10 mouse cellular contexts compared by ENCODE assay signal in genomic region chr2:143536485-143536884, GRCm38 (mm10). TPM values are rescaled to one million over a fixed set of nuclear protein-coding genes. Genes with fewer than 3 reads are reported as not detected.
DNase-seq lines count a peak whose midpoint lies in the region; ATAC-seq lines count a peak whose summit lies in the region.
"Had no signal": no experiment of that assay in that cellular context is flagged by ENCODE, and none has a peak within 500 bp of the region (broad histone marks: within the 10 kb centered on the region; RNA-seq: fewer than 3 reads in every experiment).

No protein-coding gene starts in this region.

- no peaks in the 10 kb centered on the region for H3K36me3 ChIP-seq in midbrain, embryonic 14.5 days (ENCODE audit: control insufficient read depth, insufficient read depth, low read length)
- no peaks in the 10 kb centered on the region for H3K36me3 ChIP-seq in midbrain, embryonic 15.5 days (replicated peaks)
- H3K36me3 ChIP-seq in embryonic facial prominence, embryonic 11.5 days (replicated peaks; ENCODE audit: control insufficient read depth, insufficient read depth, low read depth, low read length), result no peaks in the 10 kb centered on the region
- H3K36me3 ChIP-seq: limb, embryonic 15.5 days had no signal

- no peak overlapping the region for H3K4me2 ChIP-seq in midbrain, embryonic 14.5 days (ENCODE audit: low read length)
- no peak overlapping the region for H3K4me2 ChIP-seq in midbrain, embryonic 15.5 days
- H3K4me2 ChIP-seq in embryonic facial prominence, embryonic 11.5 days (ENCODE audit: low read depth, low read length), result no peak overlapping the region
- H3K4me2 ChIP-seq: limb, embryonic 15.5 days had no signal

- no peak overlapping the region for H3K27ac ChIP-seq in midbrain, embryonic 14.5 days (replicated peaks; ENCODE audit: low read depth, low read length)
- H3K27ac ChIP-seq in midbrain, embryonic 15.5 days, result no peak overlapping the region
- no peak overlapping the region for H3K27ac ChIP-seq in embryonic facial prominence, embryonic 11.5 days (replicated peaks; ENCODE audit: low read depth, low read length)
- H3K27ac ChIP-seq: limb, embryonic 15.5 days had no signal

- ATAC-seq in midbrain, embryonic 14.5 days (ENCODE audit: low FRiP score, low TSS enrichment), result no peak
- no peak for ATAC-seq in midbrain, embryonic 15.5 days (replicated peaks)
- no peak for ATAC-seq in embryonic facial prominence, embryonic 11.5 days (replicated peaks; ENCODE audit: insufficient number of reproducible peaks, low FRiP score, low TSS enrichment, low read depth)

- intact Hi-C loops in gastrocnemius, postnatal 14 days (cut with DNase I; ENCODE audit: low total_unique reads), result no loop called here

- 13% methylated on average over 3 of the region's 3 CpGs for WGBS in midbrain, embryonic 14.5 days
- WGBS in midbrain, embryonic 15.5 days, result 21% methylated on average over 3 of the region's 3 CpGs
- WGBS in embryonic facial prominence, embryonic 11.5 days, result 13% methylated on average over 3 of the region's 3 CpGs

- H3K27me3 ChIP-seq in midbrain, embryonic 14.5 days (ENCODE audit: control insufficient read depth, insufficient read depth, low read length), result no peaks in the 10 kb centered on the region
- H3K27me3 ChIP-seq in midbrain, embryonic 15.5 days (replicated peaks), result no peaks in the 10 kb centered on the region
- no peaks in the 10 kb centered on the region for H3K27me3 ChIP-seq in embryonic facial prominence, embryonic 11.5 days (ENCODE audit: control insufficient read depth, insufficient read depth, low read length)
- H3K27me3 ChIP-seq: limb, embryonic 15.5 days had no signal

- peak; percentile 10 for DNase-seq in gastrocnemius, postnatal 10 days
- DNase-seq in gastrocnemius, postnatal 14 days, result no peak
- DNase-seq in midbrain, embryonic 14.5 days, result peak; percentile 54
- peak; percentile 82 for DNase-seq in embryonic facial prominence, embryonic 11.5 days (ENCODE audit: low spot score)
- peak; percentile 70 for DNase-seq in retina, postnatal 1 day
- DNase-seq in right cerebral cortex, postnatal 10 days (ENCODE audit: low spot score in 2 of 2), result no peak
- DNase-seq in heart, adult 9 months (ENCODE audit: low spot score in 2 of 2), result no peak
- DNase-seq: cerebellum, adult 9-10 months had no signal

- H3K9ac ChIP-seq in midbrain, embryonic 14.5 days (replicated peaks; ENCODE audit: low read length), result no peak overlapping the region
- H3K9ac ChIP-seq in midbrain, embryonic 15.5 days, result no peak overlapping the region
- no peak overlapping the region for H3K9ac ChIP-seq in embryonic facial prominence, embryonic 11.5 days (replicated peaks; ENCODE audit: low read length)
- H3K9ac ChIP-seq: limb, embryonic 15.5 days had no signal

- H3K4me3 ChIP-seq in midbrain, embryonic 14.5 days (replicated peaks; ENCODE audit: low read depth, low read length), result no peak overlapping the region
- no peak overlapping the region for H3K4me3 ChIP-seq in midbrain, embryonic 15.5 days
- H3K4me3 ChIP-seq in embryonic facial prominence, embryonic 11.5 days (ENCODE audit: low read depth, low read length), result no peak overlapping the region
- H3K4me3 ChIP-seq: limb, embryonic 15.5 days had no signal

- no peaks in the 10 kb centered on the region for H3K9me3 ChIP-seq in midbrain, embryonic 14.5 days (ENCODE audit: control insufficient read depth, low read length)
- H3K9me3 ChIP-seq in midbrain, embryonic 15.5 days, result no peaks in the 10 kb centered on the region
- no peaks in the 10 kb centered on the region for H3K9me3 ChIP-seq in embryonic facial prominence, embryonic 11.5 days (replicated peaks; ENCODE audit: control insufficient read depth, low read length)
- H3K9me3 ChIP-seq: limb, embryonic 15.5 days had no signal

- no peaks in the 10 kb centered on the region for H3K4me1 ChIP-seq in midbrain, embryonic 14.5 days (ENCODE audit: control insufficient read depth, insufficient read depth, low read length)
- H3K4me1 ChIP-seq in midbrain, embryonic 15.5 days, result no peaks in the 10 kb centered on the region
- H3K4me1 ChIP-seq in embryonic facial prominence, embryonic 11.5 days (ENCODE audit: control insufficient read depth, insufficient read depth, low read length), result no peaks in the 10 kb centered on the region
- H3K4me1 ChIP-seq: limb, embryonic 15.5 days had no signal

RNA-seq across cellular contexts. Expression of gene Pcsk2, which starts 9.5 kb away (rescaled TPM):
- 1 to 10 TPM in 1 of 2 experiments, under 1 TPM in 1; 0.82 to 1.0 TPM for total RNA-seq in gastrocnemius, postnatal 10 days (2021)
- total RNA-seq in gastrocnemius, postnatal 14 days (2021), result under 1 TPM; 0.18 to 0.35 TPM
- polyA plus RNA-seq in midbrain, embryonic 14.5 days (2014; fragmentation: Nextera tagmentation; extraction: Ambion mirVana), result 28.9 and 34.2 TPM in 2 replicates
- 30.0 and 30.6 TPM in 2 replicates for polyA plus RNA-seq in midbrain, embryonic 15.5 days (2015; fragmentation: Nextera tagmentation; extraction: Ambion mirVana)
- polyA plus RNA-seq in embryonic facial prominence, embryonic 11.5 days (2014; fragmentation: Nextera tagmentation; extraction: Ambion mirVana), result 1.7 and 2.0 TPM in 2 replicates

Comparison
In these comparisons a context has a peak if more than half of its experiments do, and no peak if none do; other contexts are left out.
1. DNase-seq: peak in gastrocnemius, postnatal 10 days (single experiment), midbrain, embryonic 14.5 days (single experiment), embryonic facial prominence, embryonic 11.5 days (single experiment) and retina, postnatal 1 day (single experiment); none in gastrocnemius, postnatal 14 days (single experiment), right cerebral cortex, postnatal 10 days (0 of 2) and heart, adult 9 months (0 of 2).
2. RNA of gene Pcsk2, which starts 9.5 kb away (polyA plus RNA-seq): 28.9 to 34.2 TPM in midbrain, embryonic 14.5 days and 30.0 to 30.6 TPM in midbrain, embryonic 15.5 days; 1.7 to 2.0 TPM in embryonic facial prominence, embryonic 11.5 days; every median in the first group is over 10 times any median in the second.